Mouse (Mus musculus): ENCODE measurements at regions not wholly inside any gene's neighbourhood (a gene's known extent, or its start where the extent isn't known, plus 50 kb on each side); places are given as distances from the start of the nearest gene placed in this dataset.

DNA sequence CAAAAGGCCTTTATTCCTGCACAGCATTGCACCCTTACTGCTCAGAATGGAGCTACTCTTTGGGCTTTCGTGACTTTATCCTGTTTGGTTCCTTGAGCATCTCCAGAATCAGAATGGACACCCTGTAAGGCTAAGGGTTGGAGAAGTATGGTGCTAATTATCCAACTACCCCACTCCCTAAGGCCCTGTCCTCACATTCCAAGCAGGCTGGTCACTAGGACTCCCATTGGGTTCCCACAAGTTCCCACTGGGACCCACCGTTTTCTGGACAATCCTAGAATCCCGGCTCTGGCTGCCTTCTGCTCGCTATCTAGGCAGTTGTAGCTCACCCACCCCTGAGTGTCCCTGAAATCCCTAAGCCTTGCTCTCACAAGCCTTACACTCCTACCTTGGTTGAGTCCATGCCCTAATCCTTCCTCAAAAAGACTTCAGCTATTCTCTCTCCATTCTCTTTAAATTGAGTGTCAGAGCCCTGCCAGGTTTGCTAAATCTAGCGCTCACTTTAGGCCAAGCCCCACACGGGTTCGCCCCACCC lies 146.1 kb downstream of the Efcab1 start:
- no peak for DNase-seq (ENCODE audit: low read depth)

- DNase-seq (ENCODE audit: low read depth) = peak; percentile 94
Observed at GRCm38 (mm10) chr16:15052924-15053793, 146.8 kb downstream of the Efcab1 start.

GRCm38 (mm10) chr16:15053840-15054239 lies 147.4 kb downstream of the Efcab1 start:
- peak; percentile 32 for DNase-seq (ENCODE audit: low read depth)

DNA sequence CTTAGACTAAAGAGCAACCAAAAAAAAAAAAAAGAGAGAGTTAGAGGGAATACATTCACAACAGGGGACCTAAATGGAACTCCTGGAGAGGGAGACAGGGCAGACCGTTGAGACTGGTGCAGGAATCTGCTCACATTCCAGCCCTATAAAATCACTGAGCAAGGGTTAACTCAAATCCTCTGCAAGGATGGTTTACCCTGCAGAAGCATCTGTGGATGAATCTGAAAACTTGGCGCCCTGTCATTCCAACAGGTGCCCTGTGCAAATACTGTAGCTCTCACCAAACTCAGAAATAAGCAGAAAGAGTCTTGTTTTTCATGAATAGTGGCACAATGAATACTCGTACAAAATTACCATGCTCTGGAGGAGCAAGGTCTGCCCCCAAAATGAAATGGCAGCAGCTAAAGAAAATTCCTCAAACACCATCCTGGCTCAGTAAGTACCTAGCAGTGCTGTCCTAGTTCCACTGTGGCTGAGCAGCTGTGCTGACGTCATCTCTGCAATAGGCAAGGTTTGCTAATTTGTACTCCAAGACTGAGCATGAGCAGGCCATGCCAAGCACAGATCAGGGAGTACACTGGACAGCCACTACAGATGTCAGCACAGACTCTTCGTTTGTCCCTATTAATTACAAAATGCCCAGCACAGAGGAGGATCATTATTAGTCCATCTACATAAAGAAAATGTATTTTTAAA lies 148.0 kb downstream of the Efcab1 start:
- DNase-seq (ENCODE audit: low read depth) = peak; percentile 50

- DNase-seq (ENCODE audit: low read depth) = peak; percentile 39
Observed at GRCm38 (mm10) chr16:15055697-15056096, 149.3 kb downstream of the Efcab1 start.

DNA sequence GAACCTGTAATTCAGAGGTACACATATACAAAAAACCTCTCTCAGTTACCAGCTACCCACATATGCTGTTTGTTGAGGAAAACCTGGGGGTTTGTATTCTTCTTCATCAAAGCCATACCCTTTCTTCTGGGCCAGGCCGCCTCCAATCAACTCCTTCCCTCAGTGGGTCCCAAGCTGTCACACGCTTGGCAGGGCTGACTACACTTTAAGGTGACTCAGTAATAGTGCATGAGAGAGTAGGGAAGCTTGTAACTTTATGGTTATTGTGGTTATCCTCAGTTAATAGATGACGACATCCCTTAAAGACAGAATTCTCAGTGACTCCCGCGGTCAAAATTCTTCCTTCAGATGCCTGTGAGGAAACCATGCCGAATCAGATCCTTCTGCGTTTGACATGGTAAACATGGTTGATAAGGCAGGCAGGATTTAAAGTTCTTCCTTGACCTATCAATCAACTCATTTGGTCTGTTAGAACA lies 164.1 kb downstream of the Efcab1 start:
- DNase-seq (ENCODE audit: low read depth) = peak; percentile 55

GRCm38 (mm10) chr16:15074407-15074806 lies 168.0 kb downstream of the Efcab1 start:
- DNase-seq (ENCODE audit: low read depth) = peak; percentile 65

GRCm38 (mm10) chr16:15083692-15084091 lies 177.3 kb downstream of the Efcab1 start:
- DNase-seq (ENCODE audit: low read depth) = no peak

DNA sequence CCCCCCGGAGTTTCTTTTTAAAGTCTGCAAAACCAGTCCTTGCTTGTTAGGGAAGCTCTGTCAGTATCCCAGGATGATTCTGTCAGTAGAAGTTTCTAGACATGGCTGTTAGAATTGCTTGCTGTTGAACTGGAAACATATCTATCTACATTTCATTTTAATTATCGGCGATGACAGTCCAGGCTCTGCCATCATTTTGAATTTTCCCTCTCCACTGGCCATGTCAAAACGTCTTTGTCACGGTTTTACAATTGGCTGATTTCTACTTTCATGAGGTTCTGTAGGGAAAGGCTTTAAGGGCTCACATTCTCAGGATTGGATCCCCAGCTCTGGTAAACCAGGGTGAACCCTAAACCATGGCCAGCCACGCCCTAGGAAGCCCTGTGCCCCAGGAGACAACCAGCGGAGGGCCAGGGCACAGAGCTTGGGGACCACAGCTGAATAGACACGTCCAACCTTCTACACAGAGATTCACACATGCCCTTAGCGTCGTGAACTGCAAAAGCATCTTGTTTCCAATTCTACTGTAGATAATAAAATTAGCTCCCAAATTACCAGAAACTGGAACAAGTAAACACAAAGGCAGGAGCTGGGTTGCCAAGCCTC lies 177.8 kb downstream of the Efcab1 start:
- peak; percentile 53 for DNase-seq (ENCODE audit: low read depth)

GRCm38 (mm10) chr16:15084753-15085728 lies 178.6 kb downstream of the Efcab1 start:
- DNase-seq (ENCODE audit: low read depth) = peak; percentile 89

- peak; percentile 45 for DNase-seq (ENCODE audit: low read depth)
Observed at GRCm38 (mm10) chr16:15086556-15086955, 180.2 kb downstream of the Efcab1 start.

- DNase-seq (ENCODE audit: low read depth) = no peak
Observed at GRCm38 (mm10) chr16:15103938-15104337, 197.5 kb downstream of the Efcab1 start.

DNA sequence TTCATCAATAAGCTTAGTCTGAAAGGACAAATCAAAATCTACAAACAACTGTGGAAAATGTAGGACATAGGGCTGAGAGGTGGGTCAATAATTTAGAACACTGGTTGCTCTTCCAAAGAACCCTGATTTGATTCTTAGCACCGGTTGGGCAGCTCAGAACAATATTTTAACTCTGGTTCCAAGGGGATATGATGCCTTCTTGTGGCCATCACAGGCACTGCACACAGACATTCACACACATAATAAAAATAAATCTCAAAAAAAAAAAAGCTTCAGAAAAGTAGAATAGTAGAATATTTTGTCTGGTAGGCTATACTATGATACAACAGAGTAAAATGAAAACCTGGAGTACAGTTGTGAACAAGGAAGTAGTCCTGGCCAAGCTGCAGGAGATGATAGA lies 200.8 kb downstream of the Efcab1 start:
- no peak for DNase-seq (ENCODE audit: low read depth)

DNA sequence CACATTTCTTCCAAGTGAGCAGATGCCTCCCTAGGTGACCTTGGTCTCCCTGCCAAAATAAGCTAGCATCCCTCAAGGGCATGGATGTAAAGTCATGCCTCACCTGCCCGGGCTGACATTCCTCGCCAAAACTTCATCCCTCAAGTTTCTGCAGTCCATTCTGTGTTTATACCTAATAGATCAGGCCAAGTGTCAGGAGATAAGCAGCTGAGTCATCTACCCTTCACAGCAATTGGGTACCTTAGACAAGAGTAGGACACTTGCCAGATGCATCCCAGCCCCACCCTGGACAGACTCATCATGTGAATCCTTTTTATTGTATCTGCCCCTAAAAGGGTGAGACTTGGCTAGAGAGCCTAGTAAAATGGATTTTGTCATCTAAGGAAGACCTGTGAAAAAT lies 204.1 kb upstream of the Gm21897 start:
- no peak for DNase-seq (ENCODE audit: low read depth)

DNA sequence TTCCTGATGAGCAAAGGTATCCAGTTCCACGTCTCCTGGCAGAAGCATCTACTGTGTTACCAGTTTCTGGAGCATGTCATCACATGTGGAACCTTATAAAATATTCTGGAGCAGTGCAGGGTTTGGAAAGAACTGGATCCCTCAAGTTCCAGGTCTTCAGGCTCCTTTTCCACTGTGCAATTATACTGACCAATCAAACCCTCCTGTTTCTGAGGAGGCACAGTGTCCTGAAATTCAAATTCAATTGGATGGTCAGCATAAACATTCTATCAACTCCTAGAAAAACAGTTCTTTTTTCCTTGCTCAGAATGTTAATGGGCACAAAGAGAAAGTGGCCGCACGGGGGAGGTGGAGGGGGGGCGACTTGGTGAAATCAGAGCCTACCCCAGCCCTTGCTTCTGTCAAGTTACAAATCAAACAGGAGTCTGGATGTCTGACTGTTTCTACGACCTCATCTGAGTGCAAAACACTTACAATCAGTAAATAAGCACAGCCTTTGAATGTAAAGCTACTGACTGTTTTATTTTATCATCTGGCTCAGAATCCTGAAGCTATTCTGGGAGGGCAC lies 203.2 kb upstream of the Gm21897 start:
- no peak for DNase-seq (ENCODE audit: low read depth)

GRCm38 (mm10) chr16:15114574-15115230 lies 202.6 kb upstream of the Gm21897 start:
- no peak for DNase-seq (ENCODE audit: low read depth)

DNA sequence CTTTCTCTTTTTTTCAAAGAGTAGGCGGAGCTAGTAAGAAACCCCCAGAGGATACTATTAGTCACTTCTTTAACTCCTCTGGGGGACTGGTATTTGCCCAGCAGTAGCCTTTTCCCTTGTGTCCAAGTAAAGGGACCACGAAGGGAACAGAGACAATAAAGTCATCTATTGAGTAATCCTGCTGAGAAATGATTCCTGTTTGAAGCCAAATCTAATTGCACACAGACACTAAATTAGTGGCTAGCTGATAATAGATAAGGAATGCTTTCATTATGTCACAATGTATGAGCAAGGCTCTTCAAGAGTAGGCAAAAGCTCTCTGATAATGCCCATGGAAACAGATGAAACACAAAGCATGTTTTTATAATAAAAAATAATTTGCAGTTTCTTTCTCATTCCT lies 201.9 kb upstream of the Gm21897 start:
- no peak for DNase-seq (ENCODE audit: low read depth)

- DNase-seq (ENCODE audit: low read depth) = peak; percentile 61
Observed at GRCm38 (mm10) chr16:15119799-15120198, 197.5 kb upstream of the Gm21897 start.

GRCm38 (mm10) chr16:15128996-15129395 lies 188.3 kb upstream of the Gm21897 start:
- no peak for DNase-seq (ENCODE audit: low read depth)

DNA sequence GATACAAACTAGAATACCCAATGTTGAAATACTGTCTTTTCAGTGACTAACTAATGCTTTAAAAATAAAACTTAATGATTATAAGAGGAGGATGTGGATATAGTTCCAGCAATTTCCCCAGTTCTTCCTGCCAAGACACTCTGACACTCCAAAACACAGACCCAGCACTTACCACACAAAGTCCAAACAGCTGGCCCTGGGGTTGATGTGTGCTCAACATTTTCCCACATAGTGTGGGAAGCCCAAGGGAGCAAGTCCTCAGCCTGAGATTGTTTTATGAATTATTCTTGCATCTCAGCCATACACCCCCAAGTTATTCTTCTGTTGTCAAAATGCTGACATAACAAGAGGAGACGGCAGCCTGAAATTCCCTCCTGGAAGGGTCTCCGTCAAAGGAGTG lies 187.5 kb upstream of the Gm21897 start:
- no peak for DNase-seq (ENCODE audit: low read depth)
